Mouse (Mus musculus) olfactory bulb, adult 2 months (tissue): ENCODE data around the gene Pramel1.

Source experiments
- CTCF ChIP-seq: fragments of 200-500 bp; IDR thresholded peaks from 2 replicates; pipeline ENCODE4 v1.5.1; 2012; ENCODE audit warnings: low read depth, mild to moderate bottlenecking, low read length, moderate library complexity; ENCODE audit not compliant: insufficient read depth
- POLR2A ChIP-seq: fragments of 200-500 bp; IDR thresholded peaks from 2 replicates; pipeline ENCODE4 v1.6.1; 2012; ENCODE audit warnings: mild to moderate bottlenecking, low read depth, low read length, moderate library complexity; ENCODE audit not compliant: insufficient read depth

DNA sequence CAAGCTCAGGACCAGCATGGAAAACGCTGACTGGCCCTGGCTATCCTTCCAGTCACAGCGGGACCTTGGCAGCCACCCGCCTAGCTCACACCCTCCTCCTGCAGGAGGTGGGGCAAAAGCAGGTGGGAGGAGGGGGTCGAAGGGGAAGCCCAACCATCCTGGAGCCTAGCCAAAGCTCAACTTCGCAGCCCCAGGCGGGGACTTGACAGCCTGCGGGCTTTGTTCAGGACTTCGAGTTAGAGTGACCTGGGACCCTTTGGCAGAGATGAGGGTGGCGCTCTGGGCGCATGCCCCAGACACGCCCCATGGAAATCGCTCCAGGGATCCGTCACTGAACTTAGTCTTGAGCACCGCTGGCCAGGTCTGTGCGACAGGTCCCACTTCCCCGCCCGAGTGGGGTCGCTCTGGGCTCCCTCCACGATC, 44.7 kb upstream of the Pramel1 start, which contains the start of gene Lrrc38:
- no peak for TF ChIP-seq CTCF
- no peak for TF ChIP-seq POLR2A
